Mouse (Mus musculus): ENCODE measurements around the gene Bcar3. TPM values are rescaled to one million over a fixed set of nuclear protein-coding genes. Genes with fewer than 3 reads are reported as not detected.

Gene Bcar3
- polyA plus RNA-seq, 1 experiment from 2014 or later: 2.8 TPM

DNA sequence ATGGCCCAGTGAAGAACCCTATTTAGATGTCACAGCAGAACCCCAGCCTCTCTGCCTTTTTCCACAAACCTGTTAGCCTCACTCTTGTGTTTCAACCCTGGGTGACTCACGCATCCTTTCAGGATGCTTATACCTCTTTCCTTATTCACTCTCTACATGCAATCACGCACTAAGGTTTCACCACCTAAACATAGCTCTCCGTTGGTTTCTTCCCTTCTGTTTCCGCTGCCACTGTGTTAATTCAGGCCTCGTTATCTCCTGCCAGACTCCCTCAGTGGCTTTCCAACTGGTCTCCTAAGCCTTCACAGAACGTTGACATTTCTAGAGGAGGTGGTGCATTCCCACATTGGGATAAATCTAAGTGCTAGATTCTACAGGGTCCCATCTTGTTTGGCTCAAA lies 196.6 kb downstream of the Bcar3 start:
- Histone ChIP-seq H3K4me2 (ENCODE audit: low read length) (no peak overlapping the region), H3K27me3 (ENCODE audit: control insufficient read depth, insufficient read depth, low read length) (0 out of 2 replicates have a peak, but pooled peaks cover 7% of the 10 kb centered on the region), H3K4me3 (ENCODE audit: control insufficient read depth in 1 of 2, insufficient read depth in 1 of 2, low read depth in 1 of 2, low read length in 2 of 2) (no peak overlapping the region), H3K36me3 (ENCODE audit: control insufficient read depth, insufficient read depth, low read length) (no peaks in the 10 kb centered on the region), H3K9me3 (ENCODE audit: control insufficient read depth, low read length) (no peaks in the 10 kb centered on the region), H3K9ac (ENCODE audit: low read length) (no peak overlapping the region), H3K27ac (replicated peaks in 1 of 2; ENCODE audit: control insufficient read depth in 1 of 2, insufficient read depth in 1 of 2, low read depth in 2 of 2, low read length in 2 of 2) (no peak overlapping the region), H3K4me1 (ENCODE audit: control insufficient read depth in 2 of 2, insufficient read depth in 2 of 2, low read length in 2 of 2) (no peaks in the 10 kb centered on the region; a peak in 1 of 4 replicates)
- ATAC-seq (ENCODE audit: insufficient number of reproducible peaks, insufficient read depth, low FRiP score, low read depth): no peak
- 37% methylated on average over 6 of the region's 6 CpGs for WGBS

- no peak for ATAC-seq (ENCODE audit: insufficient number of reproducible peaks, insufficient read depth, low FRiP score, low read depth)
- H3K27ac ChIP-seq (replicated peaks in 1 of 2; ENCODE audit: control insufficient read depth in 1 of 2, insufficient read depth in 1 of 2, low read depth in 2 of 2, low read length in 2 of 2): no peak overlapping the region
- WGBS: 83% methylated on average over 3 of the region's 3 CpGs
- no peak overlapping the region for H3K4me3 ChIP-seq (ENCODE audit: control insufficient read depth in 1 of 2, insufficient read depth in 1 of 2, low read depth in 1 of 2, low read length in 2 of 2)
- no peaks in the 10 kb centered on the region for H3K36me3 ChIP-seq (ENCODE audit: control insufficient read depth, insufficient read depth, low read length)
- no peaks in the 10 kb centered on the region for H3K9me3 ChIP-seq (ENCODE audit: control insufficient read depth, low read length)
- no peaks in the 10 kb centered on the region; a peak in 1 of 4 replicates for H3K4me1 ChIP-seq (ENCODE audit: control insufficient read depth in 2 of 2, insufficient read depth in 2 of 2, low read length in 2 of 2)
- no peak overlapping the region for H3K4me2 ChIP-seq (ENCODE audit: low read length)
- 0 out of 2 replicates have a peak, but pooled peaks cover 7% of the 10 kb centered on the region for H3K27me3 ChIP-seq (ENCODE audit: control insufficient read depth, insufficient read depth, low read length)
- no peak overlapping the region for H3K9ac ChIP-seq (ENCODE audit: low read length)
Measured at GRCm38 (mm10) chr3:122492006-122492405, 198.1 kb downstream of the Bcar3 start.

DNA sequence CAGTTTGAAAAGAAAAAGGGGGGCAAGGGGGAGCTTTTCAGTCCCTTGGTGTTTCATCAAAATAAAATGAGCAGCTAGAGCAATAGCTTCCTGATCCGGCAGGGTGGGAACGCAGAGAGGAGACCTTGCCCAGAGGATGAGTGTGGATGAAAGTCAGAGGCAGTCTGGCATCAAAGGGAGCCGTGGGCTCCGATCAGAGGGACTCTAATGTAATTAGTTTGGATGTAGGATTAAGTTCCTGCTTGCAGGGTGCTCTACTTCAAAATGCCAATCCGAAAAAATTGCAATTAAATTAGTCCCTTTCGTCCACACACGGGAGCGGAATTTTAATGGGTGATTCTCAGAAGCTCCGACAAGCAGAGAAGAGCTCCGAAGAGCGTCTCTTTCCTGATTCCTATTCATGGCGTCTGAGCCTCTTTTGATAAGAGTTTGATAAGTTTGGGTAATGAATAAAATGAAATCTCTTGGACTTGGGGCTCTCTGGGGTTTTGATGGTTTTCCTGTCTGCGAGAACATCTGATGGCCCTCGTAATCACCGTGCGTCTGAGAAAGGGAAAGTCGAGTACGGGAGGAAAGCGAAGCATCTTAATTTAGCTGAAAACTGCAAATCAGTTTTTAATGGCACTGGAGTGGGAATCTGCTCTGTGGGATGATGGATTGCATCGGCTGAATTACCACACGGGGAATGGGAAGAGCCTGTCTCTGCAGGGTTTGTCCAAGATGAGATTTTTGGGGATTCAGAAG lies 199.1 kb downstream of the Bcar3 start:
- WGBS: 72% methylated on average over 21 of the region's 21 CpGs
- Histone ChIP-seq H3K4me2 (ENCODE audit: low read length) (no peak overlapping the region), H3K9ac (ENCODE audit: low read length) (no peak overlapping the region), H3K27ac (replicated peaks in 1 of 2; ENCODE audit: control insufficient read depth in 1 of 2, insufficient read depth in 1 of 2, low read depth in 2 of 2, low read length in 2 of 2) (no peak overlapping the region), H3K9me3 (ENCODE audit: control insufficient read depth, low read length) (no peaks in the 10 kb centered on the region), H3K36me3 (ENCODE audit: control insufficient read depth, insufficient read depth, low read length) (no peaks in the 10 kb centered on the region), H3K4me3 (ENCODE audit: control insufficient read depth in 1 of 2, insufficient read depth in 1 of 2, low read depth in 1 of 2, low read length in 2 of 2) (no peak overlapping the region), H3K4me1 (ENCODE audit: control insufficient read depth in 2 of 2, insufficient read depth in 2 of 2, low read length in 2 of 2) (no peaks in the 10 kb centered on the region; a peak in 1 of 4 replicates), H3K27me3 (ENCODE audit: control insufficient read depth, insufficient read depth, low read length) (peaks cover 9% of the 10 kb centered on the region; the same call in 1 of the 2 replicates)
- ATAC-seq (ENCODE audit: insufficient number of reproducible peaks, insufficient read depth, low FRiP score, low read depth): no peak

GRCm38 (mm10) chr3:122494764-122495163 lies 200.8 kb downstream of the Bcar3 start:
- Histone ChIP-seq H3K36me3 (ENCODE audit: control insufficient read depth, insufficient read depth, low read length) (no peaks in the 10 kb centered on the region), H3K27ac (replicated peaks in 1 of 2; ENCODE audit: control insufficient read depth in 1 of 2, insufficient read depth in 1 of 2, low read depth in 2 of 2, low read length in 2 of 2) (no peak overlapping the region), H3K4me1 (ENCODE audit: control insufficient read depth in 2 of 2, insufficient read depth in 2 of 2, low read length in 2 of 2) (no peaks in the 10 kb centered on the region; a peak in 1 of 4 replicates), H3K4me2 (ENCODE audit: low read length) (no peak overlapping the region), H3K9me3 (ENCODE audit: control insufficient read depth, low read length) (no peaks in the 10 kb centered on the region), H3K27me3 (ENCODE audit: control insufficient read depth, insufficient read depth, low read length) (peaks cover 5% of the 10 kb centered on the region; the same call in 1 of the 2 replicates), H3K9ac (ENCODE audit: low read length) (no peak overlapping the region), H3K4me3 (ENCODE audit: control insufficient read depth in 1 of 2, insufficient read depth in 1 of 2, low read depth in 1 of 2, low read length in 2 of 2) (no peak overlapping the region)
- 73% methylated on average over 6 of the region's 6 CpGs for WGBS
- ATAC-seq (ENCODE audit: insufficient number of reproducible peaks, insufficient read depth, low FRiP score, low read depth): no peak

- Histone ChIP-seq H3K4me1 (ENCODE audit: control insufficient read depth in 2 of 2, insufficient read depth in 2 of 2, low read length in 2 of 2) (no peaks in the 10 kb centered on the region; a peak in 1 of 4 replicates), H3K9me3 (ENCODE audit: control insufficient read depth, low read length) (no peaks in the 10 kb centered on the region), H3K9ac (ENCODE audit: low read length) (no peak overlapping the region), H3K4me3 (ENCODE audit: control insufficient read depth in 1 of 2, insufficient read depth in 1 of 2, low read depth in 1 of 2, low read length in 2 of 2) (no peak overlapping the region), H3K36me3 (ENCODE audit: control insufficient read depth, insufficient read depth, low read length) (no peaks in the 10 kb centered on the region), H3K4me2 (ENCODE audit: low read length) (no peak overlapping the region), H3K27me3 (ENCODE audit: control insufficient read depth, insufficient read depth, low read length) (peaks cover 3% of the 10 kb centered on the region; the same call in 1 of the 2 replicates), H3K27ac (replicated peaks in 1 of 2; ENCODE audit: control insufficient read depth in 1 of 2, insufficient read depth in 1 of 2, low read depth in 2 of 2, low read length in 2 of 2) (no peak overlapping the region)
- ATAC-seq (ENCODE audit: insufficient number of reproducible peaks, insufficient read depth, low FRiP score, low read depth): no peak
- WGBS: 73% methylated on average over 6 of the region's 6 CpGs
Measured at GRCm38 (mm10) chr3:122497871-122498270, 203.9 kb downstream of the Bcar3 start.

GRCm38 (mm10) chr3:122498528-122498927 lies 204.6 kb downstream of the Bcar3 start:
- Histone ChIP-seq H3K4me2 (ENCODE audit: low read length) (no peak overlapping the region), H3K27me3 (ENCODE audit: control insufficient read depth, insufficient read depth, low read length) (peaks cover 3% of the 10 kb centered on the region; the same call in 1 of the 2 replicates), H3K36me3 (ENCODE audit: control insufficient read depth, insufficient read depth, low read length) (no peaks in the 10 kb centered on the region), H3K4me3 (ENCODE audit: control insufficient read depth in 1 of 2, insufficient read depth in 1 of 2, low read depth in 1 of 2, low read length in 2 of 2) (no peak overlapping the region), H3K9ac (ENCODE audit: low read length) (no peak overlapping the region), H3K4me1 (ENCODE audit: control insufficient read depth in 2 of 2, insufficient read depth in 2 of 2, low read length in 2 of 2) (no peaks in the 10 kb centered on the region), H3K27ac (replicated peaks in 1 of 2; ENCODE audit: control insufficient read depth in 1 of 2, insufficient read depth in 1 of 2, low read depth in 2 of 2, low read length in 2 of 2) (no peak overlapping the region), H3K9me3 (ENCODE audit: control insufficient read depth, low read length) (no peaks in the 10 kb centered on the region)
- WGBS: 81% methylated on average over 7 of the region's 7 CpGs
- no peak for ATAC-seq (ENCODE audit: insufficient number of reproducible peaks, insufficient read depth, low FRiP score, low read depth)

GRCm38 (mm10) chr3:122499647-122500046 lies 205.7 kb downstream of the Bcar3 start:
- Histone ChIP-seq H3K4me3 (ENCODE audit: control insufficient read depth in 1 of 2, insufficient read depth in 1 of 2, low read depth in 1 of 2, low read length in 2 of 2) (no peak overlapping the region), H3K9ac (ENCODE audit: low read length) (no peak overlapping the region), H3K4me2 (ENCODE audit: low read length) (no peak overlapping the region), H3K9me3 (ENCODE audit: control insufficient read depth, low read length) (no peaks in the 10 kb centered on the region), H3K36me3 (ENCODE audit: control insufficient read depth, insufficient read depth, low read length) (no peaks in the 10 kb centered on the region), H3K27me3 (ENCODE audit: control insufficient read depth, insufficient read depth, low read length) (peaks cover 3% of the 10 kb centered on the region; the same call in 1 of the 2 replicates), H3K27ac (replicated peaks in 1 of 2; ENCODE audit: control insufficient read depth in 1 of 2, insufficient read depth in 1 of 2, low read depth in 2 of 2, low read length in 2 of 2) (no peak overlapping the region), H3K4me1 (ENCODE audit: control insufficient read depth in 2 of 2, insufficient read depth in 2 of 2, low read length in 2 of 2) (no peaks in the 10 kb centered on the region)
- WGBS: 85% methylated on average over 6 of the region's 6 CpGs
- no peak for ATAC-seq (ENCODE audit: insufficient number of reproducible peaks, insufficient read depth, low FRiP score, low read depth)

Measured in heart, embryonic 14.5 days (tissue).